Mouse (Mus musculus) bone marrow, adult 2 months (tissue): ENCODE data around the gene Nsmce4a.

Source experiments
- CTCF ChIP-seq: fragments of 200-500 bp; IDR thresholded peaks from 2 replicates; pipeline ENCODE4 v1.5.1; 2011; ENCODE audit warnings: low read length, control low read depth; ENCODE audit not compliant: control insufficient read depth, insufficient read depth
- POLR2A ChIP-seq: fragments of 200-500 bp; IDR thresholded peaks from 2 replicates; pipeline ENCODE4 v1.6.1; 2011; ENCODE audit warnings: low read depth, mild to moderate bottlenecking, control low read depth, low read length, borderline replicate concordance; ENCODE audit not compliant: control insufficient read depth

DNA sequence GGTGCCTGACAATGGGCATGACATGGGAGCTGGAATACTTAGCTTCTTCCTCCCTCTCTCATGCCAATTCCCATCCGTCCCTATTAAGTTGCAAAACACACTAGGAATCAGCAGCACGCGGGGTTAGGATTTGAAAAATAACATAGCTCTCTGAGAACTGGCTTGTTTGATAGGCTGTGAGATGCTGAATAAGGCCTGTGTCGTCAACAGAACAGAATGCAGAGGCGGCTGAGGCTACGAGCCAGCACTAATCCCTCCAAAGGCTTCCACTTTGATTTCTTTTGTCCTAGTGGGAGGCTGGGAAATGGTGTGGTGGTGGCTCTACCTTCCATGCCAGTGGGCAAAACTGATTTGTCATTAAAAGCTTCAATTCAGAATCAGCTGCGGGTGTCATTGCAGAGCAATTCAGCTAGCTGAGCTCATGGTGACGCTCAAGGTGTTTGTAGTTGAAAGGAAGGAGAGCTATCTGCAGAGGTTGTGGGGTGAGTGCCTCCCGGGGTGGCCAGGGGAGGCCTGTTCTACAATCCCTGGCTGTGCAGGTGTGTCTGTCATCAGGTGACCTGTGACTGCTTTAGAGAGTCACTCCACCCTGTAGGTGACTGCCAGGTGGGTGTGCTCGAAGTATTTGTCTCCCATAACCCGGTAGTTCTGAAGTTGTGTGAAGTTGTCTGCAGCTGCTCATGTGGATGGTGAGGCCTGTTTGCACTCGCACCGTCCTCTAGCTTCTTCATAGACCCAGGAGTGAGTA is 17.3 kb upstream of the Nsmce4a start:
- TF ChIP-seq CTCF (no peak), POLR2A (no peak)
